Mouse (Mus musculus) myocyte (in vitro differentiated cells): ENCODE results near the gene Meaf6. TPM values are rescaled to one million over a fixed set of nuclear protein-coding genes. Genes with fewer than 3 reads are reported as not detected.

Source experiments
- H3K27me3 ChIP-seq: one replicate; pipeline ENCODE4 v1.6.1; 2011; ENCODE audit not compliant: control insufficient read depth, insufficient read depth, insufficient read length
- H3K36me3 ChIP-seq: one replicate; pipeline ENCODE4 v1.6.1; 2011; ENCODE audit not compliant: control insufficient read depth, insufficient read depth
- H3K4me2 ChIP-seq: one replicate; pipeline ENCODE4 v1.6.1; 2011; ENCODE audit warnings: low read depth, control low read depth
- H3K4me3 ChIP-seq: one replicate; pipeline ENCODE4 v1.5.1; 2011; ENCODE audit warnings: mild to moderate bottlenecking, control low read depth, moderate library complexity
- H3K79me2 ChIP-seq: one replicate; pipeline ENCODE4 v1.6.1; 2011; ENCODE audit not compliant: control insufficient read depth, insufficient read depth
- H3ac ChIP-seq: one replicate; pipeline ENCODE4 v1.6.1; 2011; ENCODE audit not compliant: control insufficient read depth, insufficient read length
- CEBPB ChIP-seq: IDR thresholded peaks from 2 replicates; pipeline ENCODE4 v1.6.1; 2011; ENCODE audit warnings: mild to moderate bottlenecking, moderate library complexity; ENCODE audit not compliant: poor library complexity, insufficient read depth, severe bottlenecking
- E2F4 ChIP-seq: IDR thresholded peaks from one replicate; pipeline ENCODE4 v1.6.1; 2011; ENCODE audit warnings: mild to moderate bottlenecking, control low read depth, moderate library complexity; ENCODE audit not compliant: insufficient read depth
- MAX ChIP-seq: IDR thresholded peaks from one replicate; pipeline ENCODE4 v1.6.1; 2011; ENCODE audit warnings: low read depth, mild to moderate bottlenecking, control low read depth
- MYOD1 ChIP-seq, 3 experiments: IDR thresholded peaks; one replicate each; pipeline ENCODE4 v1.6.1; 2011; ENCODE audit warnings: control low read depth in 2 of 3, low read depth in 2 of 3, mild to moderate bottlenecking in 2 of 3, moderate library complexity in 1 of 3; ENCODE audit not compliant: insufficient read length in 2 of 3, control insufficient read depth in 1 of 3
- MYOG ChIP-seq, 3 experiments: IDR thresholded peaks; one replicate each; pipeline ENCODE4 v1.6.1; 2011; ENCODE audit warnings: control low read depth in 2 of 3, low read depth in 2 of 3, mild to moderate bottlenecking in 2 of 3; ENCODE audit not compliant: insufficient read length in 2 of 3, control insufficient read depth in 1 of 3, insufficient read depth in 1 of 3
- POLR2A ChIP-seq: IDR thresholded peaks from one replicate; pipeline ENCODE4 v1.6.1; 2011; ENCODE audit warnings: low read depth, mild to moderate bottlenecking, control low read depth, moderate library complexity; ENCODE audit not compliant: insufficient read length
- POLR2AphosphoS2 ChIP-seq: IDR thresholded peaks from one replicate; pipeline ENCODE4 v1.6.1; 2011; ENCODE audit warnings: low read depth, control low read depth; ENCODE audit not compliant: insufficient read length
- REST ChIP-seq: IDR thresholded peaks from one replicate; pipeline ENCODE4 v1.6.1; 2011; ENCODE audit warnings: mild to moderate bottlenecking, control low read depth, moderate library complexity; ENCODE audit not compliant: insufficient read depth, insufficient read length
- SRF ChIP-seq: IDR thresholded peaks from one replicate; pipeline ENCODE4 v1.6.1; 2011; ENCODE audit warnings: low read depth; ENCODE audit not compliant: control insufficient read depth, insufficient read length
- TCF12 ChIP-seq: IDR thresholded peaks from one replicate; pipeline ENCODE4 v1.6.1; 2011; ENCODE audit warnings: mild to moderate bottlenecking, control low read depth; ENCODE audit not compliant: poor library complexity, insufficient read depth, severe bottlenecking
- TCF3 ChIP-seq: IDR thresholded peaks from one replicate; pipeline ENCODE4 v1.6.1; 2011; ENCODE audit warnings: low read depth, control low read depth; ENCODE audit not compliant: insufficient read length
- USF1 ChIP-seq: IDR thresholded peaks from one replicate; pipeline ENCODE4 v1.6.1; 2011; ENCODE audit warnings: low read depth, mild to moderate bottlenecking, control low read depth, moderate library complexity
- polyA plus RNA-seq: library from polyadenylated mRNA; unstranded; fragments of >200 nt; fragmentation: generic; extraction: Trizol; gene quantifications from one replicate; pipeline ENCODE4 v1.2.1, GENCODE M21; 2012; ENCODE audit warnings: missing spikeins

Gene Meaf6
- polyA plus RNA-seq, 1 experiment = 19.3 TPM

- Histone ChIP-seq H3ac (no peak overlapping the region), H3K36me3 (peaks cover 7% of the 10 kb centered on the region), H3K27me3 (no peaks in the 10 kb centered on the region), H3K4me2 (no peak overlapping the region), H3K79me2 (peaks cover 23% of the 10 kb centered on the region), H3K4me3 (no peak overlapping the region)
- TF ChIP-seq E2F4 (no peak), CEBPB (no peak), TCF3 (no peak), MYOD1 (IDR thresholded peaks at IDR 0.05; ENCODE audit: control insufficient read depth in 1 of 3, insufficient read length in 2 of 3, low read depth in 2 of 3) (no peak), POLR2AphosphoS2 (no peak), MAX (no peak), USF1 (no peak), REST (no peak), POLR2A (no peak)
Observed at GRCm38 (mm10) chr4:125119070-125119469, 34.1 kb downstream of the Meaf6 start.

GRCm38 (mm10) chr4:125119721-125120120 is 34.8 kb downstream of the Meaf6 start:
- TF ChIP-seq TCF12 (no peak), SRF (no peak), E2F4 (no peak), POLR2AphosphoS2 (no peak), MAX (no peak), TCF3 (no peak), POLR2A (no peak), MYOD1 (IDR thresholded peaks at IDR 0.05; ENCODE audit: control insufficient read depth in 1 of 3, insufficient read length in 2 of 3, low read depth in 2 of 3) (no peak), USF1 (no peak), MYOG (IDR thresholded peaks at IDR 0.05; ENCODE audit: control insufficient read depth in 1 of 3, insufficient read depth in 1 of 3, insufficient read length in 2 of 3, low read depth in 2 of 3) (no peak), REST (no peak), CEBPB (no peak)
- H3K4me3 ChIP-seq = no peak overlapping the region
- peaks cover 27% of the 10 kb centered on the region for H3K79me2 ChIP-seq
- H3K27me3 ChIP-seq = no peaks in the 10 kb centered on the region
- H3K36me3 ChIP-seq = peaks cover 7% of the 10 kb centered on the region
- no peak overlapping the region for H3K4me2 ChIP-seq
- H3ac ChIP-seq = no peak overlapping the region

GRCm38 (mm10) chr4:125122431-125123278 is 37.7 kb downstream of the Meaf6 start:
- Histone ChIP-seq H3K36me3 (peaks cover 7% of the 10 kb centered on the region), H3K4me2 (peak overlapping the region; percentile 99), H3K4me3 (peak overlapping the region; percentile 91), H3ac (no peak overlapping the region), H3K27me3 (no peaks in the 10 kb centered on the region), H3K79me2 (peaks cover 54% of the 10 kb centered on the region)
- no peak for TF ChIP-seq TCF3
- peak; percentile 46 for TF ChIP-seq POLR2A
- no peak for TF ChIP-seq USF1
- TF ChIP-seq TCF12 = no peak
- peak; percentile 28; the same call in 1 of the 2 replicates for TF ChIP-seq CEBPB
- TF ChIP-seq E2F4 = no peak
- TF ChIP-seq MYOG (IDR thresholded peaks at IDR 0.05; ENCODE audit: control insufficient read depth in 1 of 3, insufficient read depth in 1 of 3, insufficient read length in 2 of 3, low read depth in 2 of 3) = no peak
- no peak for TF ChIP-seq REST
- no peak for TF ChIP-seq SRF
- no peak for TF ChIP-seq MAX
- TF ChIP-seq POLR2AphosphoS2 = peak; percentile 36

- Histone ChIP-seq H3K36me3 (peaks cover 7% of the 10 kb centered on the region), H3K27me3 (no peaks in the 10 kb centered on the region), H3ac (no peak overlapping the region), H3K4me3 (peak overlapping the region; percentile 91), H3K4me2 (peak overlapping the region; percentile 99), H3K79me2 (peaks cover 54% of the 10 kb centered on the region)
- peak; percentile 71 for TF ChIP-seq CEBPB
- no peak for TF ChIP-seq MYOG (IDR thresholded peaks at IDR 0.05; ENCODE audit: control insufficient read depth in 1 of 3, insufficient read depth in 1 of 3, insufficient read length in 2 of 3, low read depth in 2 of 3)
Observed at GRCm38 (mm10) chr4:125123279-125123671, 38.3 kb downstream of the Meaf6 start.

- Histone ChIP-seq H3K27me3 (no peaks in the 10 kb centered on the region), H3K4me3 (peak overlapping the region; percentile 91), H3K4me2 (peak overlapping the region; percentile 99), H3K36me3 (peaks cover 7% of the 10 kb centered on the region), H3K79me2 (peaks cover 54% of the 10 kb centered on the region), H3ac (peak overlapping the region; percentile 2)
- TF ChIP-seq TCF12 (peak; percentile 20), E2F4 (no peak), MAX (no peak), USF1 (no peak), MYOD1 (IDR thresholded peaks at IDR 0.05; ENCODE audit: control insufficient read depth in 1 of 3, insufficient read length in 2 of 3, low read depth in 2 of 3) (peak in 2 of 3 experiments; percentile 86), POLR2A (peak; percentile 59), REST (no peak), SRF (peak; percentile 62), CEBPB (no peak), POLR2AphosphoS2 (peak; percentile 77), TCF3 (no peak), MYOG (IDR thresholded peaks at IDR 0.05; ENCODE audit: control insufficient read depth in 1 of 3, insufficient read depth in 1 of 3, insufficient read length in 2 of 3, low read depth in 2 of 3) (peak; percentile 41 to 90 (median 80))
Observed at GRCm38 (mm10) chr4:125124424-125125209, 39.7 kb downstream of the Meaf6 start.
